Mouse (Mus musculus): ENCODE measurements around the gene Arhgef38. TPM values are rescaled to one million over a fixed set of nuclear protein-coding genes. Genes with fewer than 3 reads are reported as not detected.

The Arhgef38 gene
- not detected in 2 replicates for polyA plus RNA-seq (2012)

- TF ChIP-seq TAL1 (IDR thresholded peaks at IDR 0.05; ENCODE audit: low read length) (no peak), GATA1 (IDR thresholded peaks at IDR 0.05; ENCODE audit: low read length) (no peak)
- Histone ChIP-seq H3K4me1 (ENCODE audit: control insufficient read depth) (no peaks in the 10 kb centered on the region), H3K27me3 (ENCODE audit: control insufficient read depth) (no peaks in the 10 kb centered on the region), H3K36me3 (ENCODE audit: control insufficient read depth) (no peaks in the 10 kb centered on the region), H3K9me3 (ENCODE audit: control insufficient read depth, low read length) (no peaks in the 10 kb centered on the region), H3K4me3 (replicated peaks) (no peak within 1 kb of the TSS)
Measured at GRCm38 (mm10) chr3:133234821-133235295, at the start of gene Arhgef38. Gene Arhgef38, minus strand, starts transcription at chr3:133234949.

- Histone ChIP-seq H3K36me3 (ENCODE audit: control insufficient read depth) (no peaks in the 10 kb centered on the region), H3K4me3 (replicated peaks) (no peak overlapping the region), H3K4me1 (ENCODE audit: control insufficient read depth) (no peaks in the 10 kb centered on the region), H3K27me3 (ENCODE audit: control insufficient read depth) (no peaks in the 10 kb centered on the region), H3K9me3 (ENCODE audit: control insufficient read depth, low read length) (no peaks in the 10 kb centered on the region)
- TF ChIP-seq TAL1 (IDR thresholded peaks at IDR 0.05; ENCODE audit: low read length) = no peak
- TF ChIP-seq GATA1 (IDR thresholded peaks at IDR 0.05; ENCODE audit: low read length) = no peak
Measured at GRCm38 (mm10) chr3:133271887-133272286, 37.1 kb upstream of the Arhgef38 start.

- H3K36me3 ChIP-seq (ENCODE audit: control insufficient read depth) = no peaks in the 10 kb centered on the region
- H3K4me3 ChIP-seq (replicated peaks) = no peak overlapping the region
- no peaks in the 10 kb centered on the region for H3K27me3 ChIP-seq (ENCODE audit: control insufficient read depth)
Measured at GRCm38 (mm10) chr3:133258860-133259259, 24.1 kb upstream of the Arhgef38 start.

GRCm38 (mm10) chr3:133255842-133256241 lies 21.1 kb upstream of the Arhgef38 start:
- Histone ChIP-seq H3K36me3 (ENCODE audit: control insufficient read depth) (no peaks in the 10 kb centered on the region), H3K4me1 (ENCODE audit: control insufficient read depth) (no peaks in the 10 kb centered on the region), H3K4me3 (replicated peaks) (no peak overlapping the region), H3K9me3 (ENCODE audit: control insufficient read depth, low read length) (peaks cover 3% of the 10 kb centered on the region; the same call in 1 of the 2 replicates), H3K27me3 (ENCODE audit: control insufficient read depth) (no peaks in the 10 kb centered on the region)
- TF ChIP-seq GATA1 (IDR thresholded peaks at IDR 0.05; ENCODE audit: low read length) (no peak), TAL1 (IDR thresholded peaks at IDR 0.05; ENCODE audit: low read length) (no peak)

More at GRCm38 (mm10) chr3:133258860-133259259, 24.1 kb upstream of the Arhgef38 start:
- TF ChIP-seq GATA1 (IDR thresholded peaks at IDR 0.05; ENCODE audit: low read length) (no peak), TAL1 (IDR thresholded peaks at IDR 0.05; ENCODE audit: low read length) (no peak)
- peaks cover 6% of the 10 kb centered on the region; the same call in 1 of the 2 replicates for H3K9me3 ChIP-seq (ENCODE audit: control insufficient read depth, low read length)
- no peaks in the 10 kb centered on the region for H3K4me1 ChIP-seq (ENCODE audit: control insufficient read depth)

DNA sequence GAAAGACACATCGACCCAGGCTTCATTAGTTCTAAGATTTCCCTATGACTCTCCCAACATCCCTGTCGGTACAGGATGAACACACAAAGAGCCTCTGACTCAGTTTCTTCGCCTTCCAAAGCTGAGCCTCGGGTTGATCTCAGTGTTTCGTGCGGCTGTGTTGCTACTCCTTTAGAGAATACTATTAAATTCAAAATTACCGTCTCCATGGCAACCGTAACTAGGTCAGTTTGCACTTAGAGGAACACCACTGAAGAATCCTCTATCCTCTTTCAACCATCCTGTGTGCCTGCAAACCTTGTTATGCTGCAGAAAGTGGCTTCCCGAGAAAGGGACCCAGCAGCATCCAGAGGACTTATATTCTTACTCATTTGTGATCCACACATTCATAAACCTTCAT lies 9.3 kb upstream of the Arhgef38 start:
- no peaks in the 10 kb centered on the region for H3K4me1 ChIP-seq (ENCODE audit: control insufficient read depth)
- H3K36me3 ChIP-seq (ENCODE audit: control insufficient read depth) = no peaks in the 10 kb centered on the region
- TF ChIP-seq TAL1 (IDR thresholded peaks at IDR 0.05; ENCODE audit: low read length) = no peak
- no peak for TF ChIP-seq GATA1 (IDR thresholded peaks at IDR 0.05; ENCODE audit: low read length)
- H3K4me3 ChIP-seq (replicated peaks) = no peak overlapping the region
- H3K9me3 ChIP-seq (ENCODE audit: control insufficient read depth, low read length) = no peaks in the 10 kb centered on the region; the same call in 1 of the 2 replicates
- no peaks in the 10 kb centered on the region for H3K27me3 ChIP-seq (ENCODE audit: control insufficient read depth)

- no peak for TF ChIP-seq GATA1 (IDR thresholded peaks at IDR 0.05; ENCODE audit: low read length)
- no peak for TF ChIP-seq TAL1 (IDR thresholded peaks at IDR 0.05; ENCODE audit: low read length)
- Histone ChIP-seq H3K27me3 (ENCODE audit: control insufficient read depth) (no peaks in the 10 kb centered on the region), H3K9me3 (ENCODE audit: control insufficient read depth, low read length) (no peaks in the 10 kb centered on the region; the same call in 1 of the 2 replicates), H3K4me1 (ENCODE audit: control insufficient read depth) (no peaks in the 10 kb centered on the region), H3K4me3 (replicated peaks) (no peak overlapping the region), H3K36me3 (ENCODE audit: control insufficient read depth) (no peaks in the 10 kb centered on the region)
Measured at GRCm38 (mm10) chr3:133241916-133242315, 7.2 kb upstream of the Arhgef38 start.

- no peaks in the 10 kb centered on the region for H3K9me3 ChIP-seq (ENCODE audit: control insufficient read depth, low read length)
- no peak overlapping the region for H3K4me3 ChIP-seq (replicated peaks)
Measured at GRCm38 (mm10) chr3:133233993-133234392, 756 bp downstream of the Arhgef38 start.

DNA sequence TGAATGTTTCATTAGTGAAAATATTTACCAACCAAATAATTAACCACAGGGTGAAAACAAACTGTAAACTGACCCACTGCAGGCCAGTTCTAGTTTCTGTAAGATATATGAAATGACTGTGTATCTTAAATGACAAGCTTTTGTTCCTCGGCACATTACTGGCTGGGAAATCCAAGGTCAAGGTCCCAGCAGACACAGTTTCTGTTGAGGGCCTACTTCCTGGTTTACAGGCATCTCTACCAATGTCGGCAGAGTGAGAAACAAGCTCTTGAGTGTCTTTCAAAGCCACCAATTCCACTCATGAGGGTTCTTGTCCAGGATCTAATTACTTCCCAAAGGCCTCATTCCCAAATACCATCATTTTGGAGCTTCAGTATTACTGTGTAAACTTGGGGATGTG lies 4.3 kb downstream of the Arhgef38 start:
- TF ChIP-seq GATA1 (IDR thresholded peaks at IDR 0.05; ENCODE audit: low read length) (no peak), TAL1 (IDR thresholded peaks at IDR 0.05; ENCODE audit: low read length) (no peak)
- Histone ChIP-seq H3K27me3 (ENCODE audit: control insufficient read depth) (no peaks in the 10 kb centered on the region), H3K4me3 (replicated peaks) (no peak overlapping the region), H3K36me3 (ENCODE audit: control insufficient read depth) (no peaks in the 10 kb centered on the region), H3K9me3 (ENCODE audit: control insufficient read depth, low read length) (no peaks in the 10 kb centered on the region), H3K4me1 (ENCODE audit: control insufficient read depth) (no peaks in the 10 kb centered on the region)

More at GRCm38 (mm10) chr3:133233993-133234392, 756 bp downstream of the Arhgef38 start:
- TF ChIP-seq TAL1 (IDR thresholded peaks at IDR 0.05; ENCODE audit: low read length) (no peak), GATA1 (IDR thresholded peaks at IDR 0.05; ENCODE audit: low read length) (no peak)
- no peaks in the 10 kb centered on the region for H3K36me3 ChIP-seq (ENCODE audit: control insufficient read depth)
- no peaks in the 10 kb centered on the region for H3K4me1 ChIP-seq (ENCODE audit: control insufficient read depth)
- H3K27me3 ChIP-seq (ENCODE audit: control insufficient read depth) = no peaks in the 10 kb centered on the region

DNA sequence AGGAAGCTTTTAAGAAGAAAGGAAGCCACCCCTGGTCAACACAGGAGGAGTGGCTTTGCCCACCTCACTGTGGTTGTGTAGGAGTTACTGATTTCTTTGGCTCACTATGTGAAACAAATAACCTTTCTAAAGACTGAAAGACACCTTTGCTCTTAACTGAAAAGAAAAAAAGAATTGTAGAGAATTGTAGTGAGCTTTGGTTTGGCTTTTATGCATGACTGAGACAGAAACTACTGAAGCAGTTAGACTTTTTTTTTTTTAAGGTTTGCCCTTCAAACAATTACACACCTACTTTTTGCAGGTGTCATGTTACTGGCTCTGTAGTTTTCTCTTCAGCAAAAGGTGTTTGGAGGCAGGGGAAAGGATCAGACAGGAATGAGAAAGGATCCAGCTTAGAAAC lies 5.2 kb downstream of the Arhgef38 start:
- H3K36me3 ChIP-seq (ENCODE audit: control insufficient read depth) = no peaks in the 10 kb centered on the region
- H3K27me3 ChIP-seq (ENCODE audit: control insufficient read depth) = no peaks in the 10 kb centered on the region
- no peaks in the 10 kb centered on the region for H3K4me1 ChIP-seq (ENCODE audit: control insufficient read depth)
- no peak overlapping the region for H3K4me3 ChIP-seq (replicated peaks)
- H3K9me3 ChIP-seq (ENCODE audit: control insufficient read depth, low read length) = no peaks in the 10 kb centered on the region
- TF ChIP-seq TAL1 (IDR thresholded peaks at IDR 0.05; ENCODE audit: low read length) (no peak), GATA1 (IDR thresholded peaks at IDR 0.05; ENCODE audit: low read length) (no peak)

Data from erythroblast, embryonic 14.5 days (primary cell).